Mouse (Mus musculus): ENCODE measurements at regions not wholly inside any gene's neighbourhood (a gene's known extent, or its start where the extent isn't known, plus 50 kb on each side); places are given as distances from the start of the nearest gene placed in this dataset.

DNA sequence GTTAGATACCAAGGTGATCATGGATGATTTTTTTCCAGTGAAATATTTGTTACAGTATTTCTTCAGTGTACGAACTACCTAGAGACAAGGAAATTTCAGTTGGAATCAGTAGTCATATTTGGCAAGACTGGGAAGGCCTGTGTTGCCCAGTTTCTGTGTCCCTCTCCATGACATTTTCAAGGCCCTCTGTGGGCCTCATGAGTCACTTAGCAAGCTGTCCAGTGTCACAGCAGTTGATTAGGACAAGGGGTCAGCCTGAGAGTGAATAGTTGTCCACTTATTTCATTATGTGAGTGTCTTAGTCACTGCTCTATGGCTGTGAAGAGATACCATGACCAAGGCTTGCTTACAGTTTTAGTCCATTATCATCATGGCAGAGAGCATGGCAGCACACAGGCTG, 71.5 kb upstream of the Nrsn1 start:
- no peak for ATAC-seq (ENCODE audit: low TSS enrichment)

DNA sequence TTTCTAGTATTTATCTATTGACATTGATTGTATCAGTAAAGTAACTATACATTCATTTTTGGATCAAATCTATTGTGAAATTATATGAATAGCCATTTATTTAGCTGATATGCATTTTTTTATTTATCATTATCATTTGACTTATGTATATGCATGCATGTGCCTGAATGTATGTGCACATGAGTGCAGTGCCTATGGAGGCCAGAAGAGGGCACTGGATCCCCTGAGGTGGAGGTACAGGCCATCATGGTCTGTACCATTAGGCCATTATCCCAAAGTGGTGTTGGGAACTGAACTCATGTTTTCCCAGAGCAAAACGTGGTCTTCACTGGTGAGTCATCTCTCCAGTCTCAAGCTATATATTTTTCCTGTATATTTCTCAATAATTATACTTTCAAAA, 63.5 kb upstream of the Nrsn1 start:
- ATAC-seq (ENCODE audit: low TSS enrichment) = no peak
